Mouse (Mus musculus) E14TG2a.4 (cell line): Measurements from ENCODE around the gene Mgst1.

Source experiments
- CTCF ChIP-seq: conservative IDR thresholded peaks from 2 replicates; pipeline ENCODE4 v1.5.1; 2014; ENCODE audit warnings: low read length
- POU5F1 ChIP-seq: IDR thresholded peaks from 2 replicates; pipeline ENCODE4 v1.6.1; 2014; ENCODE audit warnings: low read length, borderline replicate concordance

DNA sequence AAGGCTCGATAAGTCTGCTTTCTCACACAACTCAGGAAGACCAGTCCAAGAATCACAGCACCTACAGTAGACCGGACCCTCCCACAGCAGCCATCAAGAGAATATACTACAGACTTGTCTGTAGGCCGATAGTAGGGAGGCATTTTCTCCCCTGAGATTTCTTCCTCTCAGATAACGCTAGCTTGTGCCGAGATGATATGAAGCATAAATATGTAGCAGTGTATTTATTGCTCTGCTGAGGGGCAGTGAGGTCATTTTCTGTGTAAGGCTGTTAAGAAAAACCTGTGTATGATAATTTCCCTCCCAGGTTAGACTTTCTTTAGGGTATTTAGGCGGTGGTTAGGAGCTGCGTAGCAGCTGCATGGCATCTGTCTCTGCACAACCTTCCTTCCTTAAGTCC, 37.2 kb upstream of the Mgst1 start:
- TF ChIP-seq CTCF, result no peak
- TF ChIP-seq POU5F1, result no peak
